11 mouse cellular contexts compared by ENCODE assay signal in the genomic region with DNA sequence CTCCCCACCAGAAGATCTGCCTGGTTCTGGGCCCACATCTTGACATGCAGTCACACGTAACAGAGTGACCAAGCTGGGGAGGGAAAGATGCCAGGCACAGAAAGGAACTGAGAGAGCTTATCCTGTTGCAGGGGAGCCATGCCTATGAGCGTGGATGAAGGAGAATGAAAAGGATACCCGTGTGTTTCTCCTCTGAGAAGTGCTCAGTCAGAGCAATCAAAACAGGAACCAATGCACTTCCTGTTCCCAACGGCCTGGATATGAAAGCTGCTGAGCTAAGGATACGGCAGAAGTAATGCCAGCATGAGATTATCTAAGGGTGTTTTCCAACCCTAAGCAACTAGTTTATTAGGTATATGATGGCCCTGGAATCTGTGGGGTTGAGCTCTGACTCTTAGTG. TPM values are rescaled to one million over a fixed set of nuclear protein-coding genes. Genes with fewer than 3 reads are reported as not detected.
DNase-seq lines count a peak whose midpoint lies in the region; ATAC-seq lines count a peak whose summit lies in the region.
"Had no signal": no experiment of that assay in that cellular context is flagged by ENCODE, and none has a peak within 500 bp of the region (broad histone marks: within the 10 kb centered on the region; RNA-seq: fewer than 3 reads in every experiment).

No protein-coding gene starts in this region.

- no peak for ATAC-seq in forebrain, embryonic 11.5 days (replicated peaks; ENCODE audit: low FRiP score)
- no peak for ATAC-seq in forebrain, embryonic 14.5 days
- peak; percentile 49; the same call in 1 of the 2 replicates for ATAC-seq in lung, embryonic 16.5 days (ENCODE audit: low read depth)
- peak; percentile 68 for ATAC-seq in neutrophil, adult 5-6 weeks (ENCODE audit: extremely low read depth, insufficient number of reproducible peaks, low FRiP score, poor library complexity, severe bottlenecking)
- ATAC-seq: Patski had no signal

- H3K27me3 ChIP-seq in forebrain, embryonic 11.5 days (ENCODE audit: control insufficient read depth, insufficient read depth, low read length), result no peaks in the 10 kb centered on the region
- H3K27me3 ChIP-seq in forebrain, embryonic 14.5 days (replicated peaks; ENCODE audit: control insufficient read depth, insufficient read depth, low read length), result no peaks in the 10 kb centered on the region
- no peaks in the 10 kb centered on the region for H3K27me3 ChIP-seq in lung, embryonic 16.5 days (ENCODE audit: control insufficient read depth, insufficient read depth, low read depth, low read length)
- H3K27me3 ChIP-seq in limb, embryonic 10.5 days (ENCODE audit: low read depth, poor library complexity, severe bottlenecking), result no peaks in the 10 kb centered on the region
- H3K27me3 ChIP-seq: Patski had no signal

- H3K4me3 ChIP-seq in forebrain, embryonic 11.5 days (ENCODE audit: low read depth, low read length), result no peak overlapping the region
- no peak overlapping the region for H3K4me3 ChIP-seq in forebrain, embryonic 14.5 days (ENCODE audit: low read depth, low read length)
- H3K4me3 ChIP-seq in lung, embryonic 16.5 days (ENCODE audit: low read length), result no peak overlapping the region
- no peak overlapping the region for H3K4me3 ChIP-seq in limb, embryonic 10.5 days
- H3K4me3 ChIP-seq: erythroblast, embryonic 14.5 days had no signal

- 83% methylated on average over 5 of the region's 5 CpGs for WGBS in forebrain, embryonic 11.5 days
- 81% methylated on average over 5 of the region's 5 CpGs for WGBS in forebrain, embryonic 14.5 days
- 62% methylated on average over 5 of the region's 5 CpGs for WGBS in lung, embryonic 16.5 days
- 79% methylated on average over 5 of the region's 5 CpGs for WGBS in limb, embryonic 10.5 days

- no peaks in the 10 kb centered on the region for H3K9me3 ChIP-seq in forebrain, embryonic 11.5 days (ENCODE audit: control insufficient read depth, low read length)
- H3K9me3 ChIP-seq in forebrain, embryonic 14.5 days (replicated peaks; ENCODE audit: control insufficient read depth, low read length), result no peaks in the 10 kb centered on the region
- H3K9me3 ChIP-seq in lung, embryonic 16.5 days (ENCODE audit: control insufficient read depth, low read length), result no peaks in the 10 kb centered on the region
- no peaks in the 10 kb centered on the region for H3K9me3 ChIP-seq in limb, embryonic 10.5 days (replicated peaks)

- no peak overlapping the region for H3K27ac ChIP-seq in forebrain, embryonic 11.5 days (ENCODE audit: low read depth, low read length)
- no peak overlapping the region for H3K27ac ChIP-seq in forebrain, embryonic 14.5 days (ENCODE audit: low read depth, low read length)
- H3K27ac ChIP-seq in lung, embryonic 16.5 days (ENCODE audit: low read length), result peak overlapping the region; percentile 70
- peak overlapping the region; percentile 7; the same call in 1 of the 2 replicates for H3K27ac ChIP-seq in limb, embryonic 10.5 days
- H3K27ac ChIP-seq: liver, embryonic 14.5 days had no signal

- DNase-seq in forebrain, embryonic 11.5 days (ENCODE audit: low spot score), result peak; percentile 34
- no peak for DNase-seq in forebrain, embryonic 14.5 days (ENCODE audit: low spot score)
- no peak for DNase-seq in lung, postnatal 4 days
- no peak for DNase-seq in limb, embryonic 10.5 days (ENCODE audit: low spot score)
- no peak for DNase-seq in layer of hippocampus, postnatal 25 days (ENCODE audit: extremely low spot score in 1 of 2, low spot score in 1 of 2)
- DNase-seq in urinary bladder, postnatal 14 days (ENCODE audit: low spot score), result no peak

- H3K36me3 ChIP-seq in forebrain, embryonic 11.5 days (ENCODE audit: control insufficient read depth, insufficient read depth, low read length), result no peaks in the 10 kb centered on the region
- H3K36me3 ChIP-seq in forebrain, embryonic 14.5 days (ENCODE audit: control insufficient read depth, insufficient read depth, low read length), result peaks cover 27% of the 10 kb centered on the region
- peaks cover 52% of the 10 kb centered on the region for H3K36me3 ChIP-seq in lung, embryonic 16.5 days (ENCODE audit: control insufficient read depth, insufficient read depth, low read length)
- H3K36me3 ChIP-seq in limb, embryonic 10.5 days, result peaks cover 77% of the 10 kb centered on the region

- no peak overlapping the region for H3K4me2 ChIP-seq in forebrain, embryonic 11.5 days (ENCODE audit: low read depth, low read length, severe bottlenecking)
- no peak overlapping the region for H3K4me2 ChIP-seq in forebrain, embryonic 14.5 days (ENCODE audit: low read length)
- no peak overlapping the region for H3K4me2 ChIP-seq in lung, embryonic 16.5 days (ENCODE audit: low read depth, low read length)

- no peak overlapping the region for H3K9ac ChIP-seq in forebrain, embryonic 11.5 days (ENCODE audit: low read length)
- no peak overlapping the region for H3K9ac ChIP-seq in forebrain, embryonic 14.5 days (ENCODE audit: low read length)
- no peak overlapping the region for H3K9ac ChIP-seq in lung, embryonic 16.5 days (ENCODE audit: low read length)
- H3K9ac ChIP-seq: liver, embryonic 14.5 days had no signal

- H3K4me1 ChIP-seq in forebrain, embryonic 11.5 days (replicated peaks; ENCODE audit: control insufficient read depth, insufficient read depth, low read length), result no peaks in the 10 kb centered on the region
- no peaks in the 10 kb centered on the region for H3K4me1 ChIP-seq in forebrain, embryonic 14.5 days (ENCODE audit: control insufficient read depth, insufficient read depth, low read length)
- no peaks in the 10 kb centered on the region for H3K4me1 ChIP-seq in lung, embryonic 16.5 days (replicated peaks; ENCODE audit: control insufficient read depth, insufficient read depth, low read length)
- H3K4me1 ChIP-seq in limb, embryonic 10.5 days, result peaks cover 16% of the 10 kb centered on the region; the same call in 1 of the 2 replicates

RNA-seq across cellular contexts. Expression of a gene that starts 17.2 kb away (rescaled TPM):
- 13.6 and 13.7 TPM in 2 replicates for polyA plus RNA-seq in forebrain, embryonic 11.5 days (2014; fragmentation: Nextera tagmentation; extraction: Ambion mirVana)
- 5.3 and 6.0 TPM in 2 replicates for polyA plus RNA-seq in forebrain, embryonic 14.5 days (2014; fragmentation: Nextera tagmentation; extraction: Ambion mirVana)
- polyA plus RNA-seq in lung, embryonic 16.5 days (2015; fragmentation: Nextera tagmentation; extraction: Ambion mirVana), result 20.4 and 21.6 TPM in 2 replicates
- polyA plus RNA-seq in limb, embryonic 10.5 days (2016; fragmentation: Nextera tagmentation; extraction: Ambion mirVana), result 20.5 and 21.0 TPM in 2 replicates
- total RNA-seq in neutrophil, adult 5-6 weeks (2017), result 91.2 and 103 TPM in 2 replicates
- total RNA-seq in layer of hippocampus, postnatal 25 days (2021), result 10 to 100 TPM in 1 of 2 experiments, 1 to 10 TPM in 1; 8.4 to 11.0 TPM

RNA-seq across cellular contexts. Expression of a gene that starts 20.6 kb away (rescaled TPM):
- 37.6 and 39.4 TPM in 2 replicates for polyA plus RNA-seq in forebrain, embryonic 11.5 days (2014; fragmentation: Nextera tagmentation; extraction: Ambion mirVana)
- polyA plus RNA-seq in forebrain, embryonic 14.5 days (2014; fragmentation: Nextera tagmentation; extraction: Ambion mirVana), result 75.1 and 81.1 TPM in 2 replicates
- 28.7 and 28.8 TPM in 2 replicates for polyA plus RNA-seq in lung, embryonic 16.5 days (2015; fragmentation: Nextera tagmentation; extraction: Ambion mirVana)
- 21.8 and 26.1 TPM in 2 replicates for polyA plus RNA-seq in limb, embryonic 10.5 days (2016; fragmentation: Nextera tagmentation; extraction: Ambion mirVana)
- total RNA-seq in neutrophil, adult 5-6 weeks (2017), result 32.3 and 37.6 TPM in 2 replicates
- 10 to 100 TPM; 71.3 to 78.6 TPM for total RNA-seq in layer of hippocampus, postnatal 25 days (2021)
- polyA plus RNA-seq: erythroblast, embryonic 14.5 days had no signal

RNA-seq across cellular contexts. Expression of a gene that starts 28.3 kb away (rescaled TPM):
- 18.1 and 21.1 TPM in 2 replicates for polyA plus RNA-seq in forebrain, embryonic 11.5 days (2014; fragmentation: Nextera tagmentation; extraction: Ambion mirVana)
- polyA plus RNA-seq in forebrain, embryonic 14.5 days (2014; fragmentation: Nextera tagmentation; extraction: Ambion mirVana), result 118 and 123 TPM in 2 replicates
- polyA plus RNA-seq in lung, embryonic 16.5 days (2015; fragmentation: Nextera tagmentation; extraction: Ambion mirVana), result 0.25 and 0.38 TPM in 2 replicates
- polyA plus RNA-seq in limb, embryonic 10.5 days (2016; fragmentation: Nextera tagmentation; extraction: Ambion mirVana), result 0.11 TPM in 1 of 2 replicates, not detected in the other
- 0.86 and 1.4 TPM in 2 replicates for total RNA-seq in neutrophil, adult 5-6 weeks (2017)
- 100 to 1,000 TPM; 152 TPM for total RNA-seq in layer of hippocampus, postnatal 25 days (2021)
- polyA plus RNA-seq: erythroblast, embryonic 14.5 days had no signal

RNA-seq across cellular contexts. Expression of a gene that starts 28.3 kb away (rescaled TPM):
- polyA plus RNA-seq in forebrain, embryonic 11.5 days (2014; fragmentation: Nextera tagmentation; extraction: Ambion mirVana), result 9.4 and 11.7 TPM in 2 replicates
- 13.5 and 20.1 TPM in 2 replicates for polyA plus RNA-seq in forebrain, embryonic 14.5 days (2014; fragmentation: Nextera tagmentation; extraction: Ambion mirVana)
- 79.4 and 79.9 TPM in 2 replicates for polyA plus RNA-seq in lung, embryonic 16.5 days (2015; fragmentation: Nextera tagmentation; extraction: Ambion mirVana)
- polyA plus RNA-seq in limb, embryonic 10.5 days (2016; fragmentation: Nextera tagmentation; extraction: Ambion mirVana), result 9.5 and 33.2 TPM in 2 replicates
- total RNA-seq in neutrophil, adult 5-6 weeks (2017), result not detected in 2 replicates
- total RNA-seq in layer of hippocampus, postnatal 25 days (2021), result 10 to 100 TPM; 11.3 to 15.0 TPM
- polyA plus RNA-seq: erythroblast, embryonic 14.5 days had no signal

Comparison
In these comparisons a context has a peak if more than half of its experiments do, and no peak if none do; other contexts are left out.
1. ATAC-seq: peak in lung, embryonic 16.5 days (single experiment) and neutrophil, adult 5-6 weeks (single experiment); none in forebrain, embryonic 11.5 days (single experiment) and forebrain, embryonic 14.5 days (single experiment).
2. H3K27ac ChIP-seq: peak in lung, embryonic 16.5 days (single experiment) and limb, embryonic 10.5 days (single experiment); none in forebrain, embryonic 11.5 days (single experiment) and forebrain, embryonic 14.5 days (single experiment).
3. RNA of a gene that starts 28.3 kb away (polyA plus RNA-seq): 118 to 123 TPM in forebrain, embryonic 14.5 days and 18.1 to 21.1 TPM in forebrain, embryonic 11.5 days; 0.25 to 0.38 TPM in lung, embryonic 16.5 days and 0.11 TPM in limb, embryonic 10.5 days; every median in the first group is over 10 times any median in the second.